Mouse (Mus musculus) adrenal gland, adult 18-20 months (tissue): ENCODE results near the gene Catsper3. TPM values are rescaled to one million over a fixed set of nuclear protein-coding genes. Genes with fewer than 3 reads are reported as not detected.

Experiments used
- DNase-seq, 2 experiments: peaks; one replicate each; pipeline ENCODE4 v3.0.0; 2021 to 2022; ENCODE audit warnings: low spot score in 2 of 2
- long read RNA-seq, 2 experiments: library from polyadenylated mRNA; stranded (forward); transcript quantifications; one replicate each; pipeline ENCODE4 v2.0.0; 2021
- total RNA-seq, 2 experiments: library from RNA; stranded (reverse); gene quantifications; 1 replicate in 1 of 2; 2 replicates in 1 of 2; pipeline ENCODE4 v1.2.3; 2021

Catsper3 gene
- total RNA-seq, result not detected
- long read RNA-seq, experiment 1, result 0 reads
- long read RNA-seq, experiment 2, result 0 reads

- no peak for DNase-seq
Observed at GRCm38 (mm10) chr13:55784268-55784667, at the start of gene Catsper3. Gene Catsper3, plus strand, starts transcription at chr13:55784568.

- no peak for DNase-seq
Observed at GRCm38 (mm10) chr13:55737885-55738284, 46.5 kb upstream of the Catsper3 start.

GRCm38 (mm10) chr13:55742306-55742705 lies 42.1 kb upstream of the Catsper3 start:
- no peak for DNase-seq

- no peak for DNase-seq
Observed at GRCm38 (mm10) chr13:55754380-55754779, 30.0 kb upstream of the Catsper3 start.

- DNase-seq, result no peak
Observed at GRCm38 (mm10) chr13:55756789-55757188, 27.6 kb upstream of the Catsper3 start.

GRCm38 (mm10) chr13:55757645-55758044 lies 26.7 kb upstream of the Catsper3 start:
- DNase-seq, result no peak

- DNase-seq, result no peak
Observed at GRCm38 (mm10) chr13:55760576-55760975, 23.8 kb upstream of the Catsper3 start.

- no peak for DNase-seq
Observed at GRCm38 (mm10) chr13:55761486-55761885, 22.9 kb upstream of the Catsper3 start.

GRCm38 (mm10) chr13:55774352-55774751 lies 10.0 kb upstream of the Catsper3 start:
- no peak for DNase-seq

GRCm38 (mm10) chr13:55775056-55775455 lies 9.3 kb upstream of the Catsper3 start:
- DNase-seq, result no peak

- DNase-seq, result no peak
Observed at GRCm38 (mm10) chr13:55786120-55786519, 1.8 kb downstream of the Catsper3 start.

- DNase-seq, result no peak
Observed at GRCm38 (mm10) chr13:55801246-55801645, 16.9 kb downstream of the Catsper3 start.

- no peak for DNase-seq
Observed at GRCm38 (mm10) chr13:55803973-55804372, 19.6 kb downstream of the Catsper3 start.

- no peak for DNase-seq
Observed at GRCm38 (mm10) chr13:55809041-55809623, 24.8 kb downstream of the Catsper3 start.

GRCm38 (mm10) chr13:55809707-55810106 lies 25.3 kb downstream of the Catsper3 start:
- no peak for DNase-seq

- no peak for DNase-seq
Observed at GRCm38 (mm10) chr13:55810947-55811346, 26.6 kb downstream of the Catsper3 start.

GRCm38 (mm10) chr13:55813490-55814016 lies 29.2 kb downstream of the Catsper3 start:
- no peak for DNase-seq

- no peak for DNase-seq
Observed at GRCm38 (mm10) chr13:55814834-55815233, 30.5 kb downstream of the Catsper3 start.

- no peak for DNase-seq
Observed at GRCm38 (mm10) chr13:55822499-55822898, 38.1 kb downstream of the Catsper3 start.

- DNase-seq, result no peak
Observed at GRCm38 (mm10) chr13:55824151-55824945, 40.0 kb downstream of the Catsper3 start.

GRCm38 (mm10) chr13:55825245-55825681 lies 40.9 kb downstream of the Catsper3 start:
- DNase-seq, result no peak

- DNase-seq, result no peak
Observed at GRCm38 (mm10) chr13:55826008-55826671, 41.8 kb downstream of the Catsper3 start.
